In genomic region chr7:38125565-38126159, GRCm38 (mm10) we compare ENCODE assay signal across 12 mouse cellular contexts. TPM values are rescaled to one million over a fixed set of nuclear protein-coding genes. Genes with fewer than 3 reads are reported as not detected.
DNase-seq lines count a peak whose midpoint lies in the region; ATAC-seq lines count a peak whose summit lies in the region.
"Had no signal": no experiment of that assay in that cellular context is flagged by ENCODE, and none has a peak within 500 bp of the region (broad histone marks: within the 10 kb centered on the region; RNA-seq: fewer than 3 reads in every experiment).

No protein-coding gene starts in this region.

- ATAC-seq in embryonic facial prominence, embryonic 14.5 days (ENCODE audit: low read depth): peak; percentile 84
- no peak for ATAC-seq in neural tube, embryonic 11.5 days (ENCODE audit: insufficient read depth, low FRiP score, low TSS enrichment)

- no peaks in the 10 kb centered on the region for H3K36me3 ChIP-seq in embryonic facial prominence, embryonic 14.5 days (ENCODE audit: control insufficient read depth, insufficient read depth, low read length)
- H3K36me3 ChIP-seq in neural tube, embryonic 11.5 days (ENCODE audit: control insufficient read depth, insufficient read depth, low read length): no peaks in the 10 kb centered on the region

- H3K9me3 ChIP-seq in embryonic facial prominence, embryonic 14.5 days (ENCODE audit: control insufficient read depth, low read length): no peaks in the 10 kb centered on the region
- no peaks in the 10 kb centered on the region for H3K9me3 ChIP-seq in neural tube, embryonic 11.5 days (ENCODE audit: control insufficient read depth, low read length)

- H3K27me3 ChIP-seq in embryonic facial prominence, embryonic 14.5 days (replicated peaks; ENCODE audit: control insufficient read depth, insufficient read depth, low read length): no peaks in the 10 kb centered on the region
- H3K27me3 ChIP-seq in neural tube, embryonic 11.5 days (ENCODE audit: control insufficient read depth, insufficient read depth, low read length): no peaks in the 10 kb centered on the region

- 0 out of 2 replicates have a peak, but pooled peaks cover 3% of the 10 kb centered on the region for H3K4me1 ChIP-seq in embryonic facial prominence, embryonic 14.5 days (ENCODE audit: control insufficient read depth, insufficient read depth, low read length)
- H3K4me1 ChIP-seq in neural tube, embryonic 11.5 days (ENCODE audit: control insufficient read depth, insufficient read depth, low read length): no peaks in the 10 kb centered on the region; the same call in 1 of the 2 replicates

- H3K9ac ChIP-seq in embryonic facial prominence, embryonic 14.5 days (ENCODE audit: low read depth, low read length): no peak overlapping the region
- peak overlapping the region; percentile 31; the same call in 1 of the 2 replicates for H3K9ac ChIP-seq in neural tube, embryonic 11.5 days (ENCODE audit: low read length)

- intact Hi-C loops in gastrocnemius, postnatal 14 days (cut with DNase I; ENCODE audit: low total_unique reads): no loop called here

- peak; percentile 69 for DNase-seq in gastrocnemius, postnatal 14 days
- DNase-seq in gastrocnemius, adult 18-20 months (ENCODE audit: low spot score): no peak
- peak; percentile 19 for DNase-seq in right cerebral cortex, postnatal 14 days
- no peak for DNase-seq in right cerebral cortex, adult 18-20 months
- peak; percentile 79 for DNase-seq in embryonic facial prominence, embryonic 14.5 days (ENCODE audit: low spot score)
- DNase-seq in neural tube, embryonic 11.5 days (ENCODE audit: low spot score): no peak
- no peak for DNase-seq in urinary bladder, adult 18-20 months (ENCODE audit: low spot score in 2 of 2)
- no peak for DNase-seq in thymus, postnatal 10 days (ENCODE audit: low spot score in 2 of 2)
- DNase-seq: adrenal gland, postnatal 25 days; heart, adult 11 months; liver; lung, postnatal 36 days had no signal

- no peak overlapping the region; the same call in 1 of the 2 replicates for H3K27ac ChIP-seq in embryonic facial prominence, embryonic 14.5 days (replicated peaks; ENCODE audit: low read depth, low read length)
- H3K27ac ChIP-seq in neural tube, embryonic 11.5 days (ENCODE audit: low read depth, low read length): no peak overlapping the region

- no peak overlapping the region for H3K4me3 ChIP-seq in embryonic facial prominence, embryonic 14.5 days (ENCODE audit: low read depth, low read length)
- no peak overlapping the region for H3K4me3 ChIP-seq in neural tube, embryonic 11.5 days (ENCODE audit: low read depth, low read length)

- 57% methylated on average over 8 of the region's 12 CpGs for WGBS in embryonic facial prominence, embryonic 14.5 days
- WGBS in neural tube, embryonic 11.5 days: 83% methylated on average over 12 of the region's 12 CpGs

- H3K4me2 ChIP-seq in embryonic facial prominence, embryonic 14.5 days (ENCODE audit: low read depth, low read length): no peak overlapping the region
- no peak overlapping the region for H3K4me2 ChIP-seq in neural tube, embryonic 11.5 days (ENCODE audit: low read depth)

RNA-seq across cellular contexts. Expression of gene Ccne1, which starts 18.3 kb away (rescaled TPM):
- total RNA-seq in gastrocnemius, postnatal 14 days (2021): 1 to 10 TPM; 1.2 to 2.1 TPM
- under 1 TPM in 1 of 2 experiments, not detected in 1; 0.14 TPM for total RNA-seq in gastrocnemius, adult 18-20 months (2021)
- polyA plus RNA-seq in embryonic facial prominence, embryonic 14.5 days (2014; fragmentation: Nextera tagmentation; extraction: Ambion mirVana): 73.7 and 82.9 TPM in 2 replicates
- 83.9 and 84.0 TPM in 2 replicates for polyA plus RNA-seq in neural tube, embryonic 11.5 days (2014; fragmentation: Nextera tagmentation; extraction: Ambion mirVana)

RNA-seq across cellular contexts. Expression of gene 1600014C10Rik, which starts 57.4 kb away (rescaled TPM):
- total RNA-seq in gastrocnemius, postnatal 14 days (2021): 10 to 100 TPM; 15.8 to 17.9 TPM
- 10 to 100 TPM; 26.5 to 27.1 TPM for total RNA-seq in gastrocnemius, adult 18-20 months (2021)
- polyA plus RNA-seq in embryonic facial prominence, embryonic 14.5 days (2014; fragmentation: Nextera tagmentation; extraction: Ambion mirVana): 15.6 and 17.5 TPM in 2 replicates
- 17.0 and 18.3 TPM in 2 replicates for polyA plus RNA-seq in neural tube, embryonic 11.5 days (2014; fragmentation: Nextera tagmentation; extraction: Ambion mirVana)

Comparison
In these comparisons a context has a peak if more than half of its experiments do, and no peak if none do; other contexts are left out.
1. DNase-seq: peak in gastrocnemius, postnatal 14 days (single experiment), right cerebral cortex, postnatal 14 days (single experiment) and embryonic facial prominence, embryonic 14.5 days (single experiment); none in gastrocnemius, adult 18-20 months (single experiment), right cerebral cortex, adult 18-20 months (single experiment), neural tube, embryonic 11.5 days (single experiment), urinary bladder, adult 18-20 months (0 of 2) and thymus, postnatal 10 days (0 of 2).